8 mouse cellular contexts compared by ENCODE assay signal in genomic region chr4:55208386-55209345, GRCm38 (mm10).
DNase-seq lines count a peak whose midpoint lies in the region; ATAC-seq and TF ChIP-seq lines count a peak whose summit lies in the region.

No protein-coding gene starts in this region.

- peak overlapping the region; percentile 40 for H3K4me3 ChIP-seq in heart, embryonic 10.5 days
- H3K4me3 ChIP-seq in ES-E14 (ENCODE audit: insufficient read depth in 1 of 2, low read depth in 1 of 2, low read length in 2 of 2, poor library complexity in 1 of 2, severe bottlenecking in 1 of 2): no peak overlapping the region
- H3K4me3 ChIP-seq in forebrain, embryonic 11.5 days (ENCODE audit: low read depth, low read length): no peak overlapping the region
- H3K4me3 ChIP-seq in midbrain, embryonic 10.5 days: peak overlapping the region; percentile 37

- in situ Hi-C loops in ES-E14 (cut with MboI; ENCODE audit: low sequenced_read_pairs in 2 of 2, unreplicated experiment in 2 of 2): no loop called here

- no peak for DNase-seq in heart, embryonic 10.5 days (ENCODE audit: low spot score)
- DNase-seq in heart, postnatal 36 days: no peak
- DNase-seq in ES-E14 (ENCODE audit: low read depth, low spot score): no peak
- peak; percentile 87 for DNase-seq in forebrain, embryonic 11.5 days (ENCODE audit: low spot score)
- DNase-seq in midbrain, embryonic 10.5 days (ENCODE audit: low spot score): peak; percentile 83
- no peak for DNase-seq in spleen, adult 12 weeks (ENCODE audit: low spot score)
- no peak for DNase-seq in lung, postnatal 14 days
- DNase-seq in Muller cell, postnatal 12 days (ENCODE audit: inconsistent ontology term): no peak

- intact Hi-C loops in heart, postnatal 36 days (cut with DNase I): no loop called here

- peak overlapping the region; percentile 76 for H3K27ac ChIP-seq in heart, embryonic 10.5 days
- peak overlapping the region; percentile 3; the same call in 1 of the 2 replicates for H3K27ac ChIP-seq in ES-E14 (ENCODE audit: insufficient read depth, low read depth, low read length, poor library complexity, severe bottlenecking)
- peak overlapping the region; percentile 89 for H3K27ac ChIP-seq in forebrain, embryonic 11.5 days (ENCODE audit: low read depth, low read length)
- peak overlapping the region; percentile 89 for H3K27ac ChIP-seq in midbrain, embryonic 10.5 days (replicated peaks)

- H3K4me1 ChIP-seq in heart, embryonic 10.5 days: peaks cover 28% of the 10 kb centered on the region
- peaks cover 11 to 13% of the 10 kb centered on the region in 2 experiments for H3K4me1 ChIP-seq in ES-E14 (ENCODE audit: control insufficient read depth in 2 of 2, insufficient read depth in 2 of 2, low read length in 2 of 2, poor library complexity in 1 of 2)
- H3K4me1 ChIP-seq in forebrain, embryonic 11.5 days (replicated peaks; ENCODE audit: control insufficient read depth, insufficient read depth, low read length): peaks cover 9% of the 10 kb centered on the region; the same call in 1 of the 2 replicates
- peaks cover 41% of the 10 kb centered on the region for H3K4me1 ChIP-seq in midbrain, embryonic 10.5 days

- H3K9me3 ChIP-seq in heart, embryonic 10.5 days: no peaks in the 10 kb centered on the region
- H3K9me3 ChIP-seq in ES-E14 (ENCODE audit: control insufficient read depth, insufficient read depth, low read depth, low read length): no peaks in the 10 kb centered on the region
- no peaks in the 10 kb centered on the region; the same call in 1 of the 2 replicates for H3K9me3 ChIP-seq in forebrain, embryonic 11.5 days (ENCODE audit: control insufficient read depth, low read length)
- H3K9me3 ChIP-seq in midbrain, embryonic 10.5 days (replicated peaks): no peaks in the 10 kb centered on the region

- peaks cover 4% of the 10 kb centered on the region; the same call in 1 of the 2 replicates for H3K27me3 ChIP-seq in heart, embryonic 10.5 days (ENCODE audit: insufficient read depth, poor library complexity, severe bottlenecking)
- no peaks in the 10 kb centered on the region for H3K27me3 ChIP-seq in forebrain, embryonic 11.5 days (ENCODE audit: control insufficient read depth, insufficient read depth, low read length)
- peaks cover 46% of the 10 kb centered on the region for H3K27me3 ChIP-seq in midbrain, embryonic 10.5 days (ENCODE audit: low read depth, poor library complexity, severe bottlenecking)

- peak overlapping the region; percentile 28; the same call in 1 of the 2 replicates for H3K4me2 ChIP-seq in forebrain, embryonic 11.5 days (ENCODE audit: low read depth, low read length, severe bottlenecking)

- WGBS in heart, embryonic 10.5 days: 14% methylated on average over 21 of the region's 21 CpGs
- WGBS in forebrain, embryonic 11.5 days: 2% methylated on average over 21 of the region's 21 CpGs
- WGBS in midbrain, embryonic 10.5 days: 4% methylated on average over 21 of the region's 21 CpGs

- no peaks in the 10 kb centered on the region for H3K36me3 ChIP-seq in heart, embryonic 10.5 days
- H3K36me3 ChIP-seq in ES-E14 (ENCODE audit: control insufficient read depth, insufficient read depth, low read length, poor library complexity, severe bottlenecking): no peaks in the 10 kb centered on the region
- H3K36me3 ChIP-seq in forebrain, embryonic 11.5 days (ENCODE audit: control insufficient read depth, insufficient read depth, low read length): no peaks in the 10 kb centered on the region
- no peaks in the 10 kb centered on the region for H3K36me3 ChIP-seq in midbrain, embryonic 10.5 days

- peak overlapping the region; percentile 18; the same call in 1 of the 2 replicates for H3K9ac ChIP-seq in ES-E14 (ENCODE audit: insufficient read depth, low read depth, low read length, poor library complexity, severe bottlenecking)
- H3K9ac ChIP-seq in forebrain, embryonic 11.5 days (ENCODE audit: low read length): peak overlapping the region; percentile 7

- ATAC-seq in forebrain, embryonic 11.5 days (replicated peaks; ENCODE audit: low FRiP score): peak; percentile 93

TF ChIP-seq in ES-E14, 5 proteins besides CTCF, POLR2A, EP300 and RAD21:
- TF ChIP-seq MAFK (IDR thresholded peaks at IDR 0.05; ENCODE audit: insufficient read depth, low read depth, low read length) (no peak), CHD2 (IDR thresholded peaks at IDR 0.05; ENCODE audit: low read depth, low read length) (no peak), ZNF384 (IDR thresholded peaks at IDR 0.05; ENCODE audit: low read depth, low read length) (no peak), HCFC1 (IDR thresholded peaks at IDR 0.05; ENCODE audit: borderline replicate concordance, insufficient read depth, low read length) (no peak), ZC3H11A (IDR thresholded peaks at IDR 0.05; ENCODE audit: borderline replicate concordance, low read depth, low read length) (no peak)

Comparison
In these comparisons a context has a peak if more than half of its experiments do, and no peak if none do; other contexts are left out.
1. DNase-seq: peak in forebrain, embryonic 11.5 days (single experiment) and midbrain, embryonic 10.5 days (single experiment); none in heart, embryonic 10.5 days (single experiment), heart, postnatal 36 days (0 of 2), ES-E14 (single experiment), spleen, adult 12 weeks (single experiment), lung, postnatal 14 days (single experiment) and Muller cell, postnatal 12 days (single experiment).
2. H3K27ac ChIP-seq: peak in every context shown above with its lines; median percentile 89 in forebrain, embryonic 11.5 days; 89 in midbrain, embryonic 10.5 days; 76 in heart, embryonic 10.5 days; 3 in ES-E14.
3. H3K4me3 ChIP-seq: peak in heart, embryonic 10.5 days (single experiment) and midbrain, embryonic 10.5 days (single experiment); none in ES-E14 (0 of 2) and forebrain, embryonic 11.5 days (single experiment).